Mouse (Mus musculus) CD4-positive naive resting alpha-beta T cell, adult 76 days (primary cell): ENCODE measurements around the gene Chl1. TPM values are rescaled to one million over a fixed set of nuclear protein-coding genes. Genes with fewer than 3 reads are reported as not detected.

Experiments used
- total RNA-seq: library from RNA; stranded (reverse); gene quantifications from one replicate; pipeline ENCODE4 v1.2.4, GENCODE M21; 2023

Chl1 gene
- not detected for total RNA-seq

DNA sequence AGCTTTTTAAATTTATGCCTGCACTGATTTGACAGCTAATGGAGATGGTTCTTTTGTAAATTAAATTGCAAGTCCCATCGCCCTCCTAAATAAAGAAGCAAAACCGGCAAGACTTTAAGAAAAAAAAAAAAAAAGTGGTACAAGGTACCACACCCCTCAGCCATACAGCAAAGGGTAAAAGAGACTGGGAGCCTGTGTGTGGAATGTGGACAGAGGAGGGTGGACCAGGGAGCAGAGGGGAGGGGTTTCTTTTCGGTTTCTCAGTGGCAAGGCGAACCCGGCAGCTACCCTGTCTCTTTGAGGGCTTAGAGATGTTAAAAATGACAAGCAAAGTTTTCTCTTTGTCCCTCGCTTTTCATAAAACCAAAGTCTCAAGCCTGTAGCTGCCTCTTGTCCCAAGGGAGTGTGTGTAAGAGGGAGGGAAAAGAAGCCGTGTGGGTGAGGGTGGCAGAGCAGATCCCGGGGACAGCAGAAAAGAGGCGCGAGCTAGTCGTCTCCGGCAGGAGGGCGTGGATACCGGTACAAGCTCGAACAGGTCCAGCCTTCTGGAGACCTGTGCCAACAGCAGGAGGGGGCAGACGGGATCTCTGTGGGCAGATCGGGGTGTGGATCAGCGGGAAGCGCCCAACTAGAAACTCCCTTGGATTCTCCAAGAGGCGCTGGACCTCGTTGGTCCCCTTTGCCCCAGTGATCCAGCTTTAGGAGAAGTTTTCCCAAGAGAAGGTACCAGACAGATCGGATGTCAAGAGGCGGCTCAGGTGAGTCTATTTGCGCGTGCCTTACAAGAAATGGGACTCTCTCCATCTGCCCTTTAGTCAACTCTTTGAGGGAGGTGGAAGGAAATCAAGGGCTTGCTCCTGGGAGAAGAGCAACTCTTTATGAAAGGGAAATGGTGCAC, at the start of gene Chl1:
Chl1 (plus strand) TSS at position 195 of the 898 bp plus-strand sequence.

